8 mouse cellular contexts compared by ENCODE assay signal in the genomic region with DNA sequence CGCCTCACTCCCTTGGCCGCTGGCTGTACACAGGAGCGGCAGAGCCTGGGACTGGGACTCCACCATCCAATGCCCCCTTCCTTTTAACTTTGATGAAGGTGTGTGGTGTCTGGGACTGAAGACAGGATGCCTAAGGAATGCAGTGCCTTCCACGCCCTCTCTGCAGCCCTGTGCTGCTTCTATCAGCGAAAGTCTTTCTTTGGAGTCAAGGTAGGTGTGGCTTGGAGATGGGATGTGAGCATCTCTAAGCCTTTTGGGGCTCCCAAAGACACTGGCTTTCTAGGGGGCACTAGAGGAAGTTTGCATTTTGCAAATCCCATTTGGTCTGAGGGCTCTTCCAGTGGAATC.
DNase-seq lines count a peak whose midpoint lies in the region; ATAC-seq and TF ChIP-seq lines count a peak whose summit lies in the region.

No protein-coding gene starts in this region.

- no peak for TF ChIP-seq CTCF in heart, adult 2 months (IDR thresholded peaks at IDR 0.05)

- H3K36me3 ChIP-seq in heart, adult 2 months (ENCODE audit: control insufficient read depth, insufficient read depth, low read length) = no peaks in the 10 kb centered on the region
- no peaks in the 10 kb centered on the region for H3K36me3 ChIP-seq in lung, embryonic 16.5 days (ENCODE audit: control insufficient read depth, insufficient read depth, low read length)
- H3K36me3 ChIP-seq in limb, embryonic 12.5 days = no peaks in the 10 kb centered on the region

- intact Hi-C loops in heart, adult 2 months (cut with DNase I) = no loop called here

- H3K9me3 ChIP-seq in lung, embryonic 16.5 days (ENCODE audit: control insufficient read depth, low read length) = no peaks in the 10 kb centered on the region
- H3K9me3 ChIP-seq in limb, embryonic 12.5 days = no peaks in the 10 kb centered on the region

- H3K27me3 ChIP-seq in heart, adult 2 months (ENCODE audit: control insufficient read depth, insufficient read depth, low read length) = no peaks in the 10 kb centered on the region
- H3K27me3 ChIP-seq in lung, embryonic 16.5 days (ENCODE audit: control insufficient read depth, insufficient read depth, low read depth, low read length) = no peaks in the 10 kb centered on the region
- no peaks in the 10 kb centered on the region for H3K27me3 ChIP-seq in limb, embryonic 12.5 days

- no peak for DNase-seq in heart, adult 2 months
- no peak for DNase-seq in heart, adult 8-10 months (ENCODE audit: low spot score)
- DNase-seq in lung, postnatal 10 days = no peak
- DNase-seq in frontal cortex, postnatal 14 days (ENCODE audit: low spot score in 2 of 2) = no peak
- no peak for DNase-seq in cerebellum, adult 9-10 months
- no peak for DNase-seq in urinary bladder, postnatal 4 days (ENCODE audit: low spot score in 2 of 2)

- peaks cover 5% of the 10 kb centered on the region for H3K4me1 ChIP-seq in heart, adult 2 months (ENCODE audit: control insufficient read depth, insufficient read depth, low read length)
- peaks cover 34% of the 10 kb centered on the region for H3K4me1 ChIP-seq in lung, embryonic 16.5 days (replicated peaks; ENCODE audit: control insufficient read depth, insufficient read depth, low read length)
- H3K4me1 ChIP-seq in limb, embryonic 12.5 days (replicated peaks) = peaks cover 44% of the 10 kb centered on the region

- peak overlapping the region; percentile 52 for H3K27ac ChIP-seq in heart, adult 2 months
- H3K27ac ChIP-seq in lung, embryonic 16.5 days (ENCODE audit: low read length) = peak overlapping the region; percentile 15; the same call in 1 of the 2 replicates
- H3K27ac ChIP-seq in limb, embryonic 12.5 days = no peak overlapping the region

- 42% methylated on average over 5 of the region's 5 CpGs for WGBS in heart, adult 2 months
- 30% methylated on average over 5 of the region's 5 CpGs for WGBS in lung, embryonic 16.5 days
- WGBS in limb, embryonic 12.5 days = 24% methylated on average over 5 of the region's 5 CpGs

- no peaks in the 10 kb centered on the region for H3K79me2 ChIP-seq in heart, adult 2 months (replicated peaks; ENCODE audit: control insufficient read depth, insufficient read depth, low read length)

- no peak for TF ChIP-seq EP300 in heart, adult 2 months (IDR thresholded peaks at IDR 0.05; ENCODE audit: insufficient read depth, low read depth, low read length)

- TF ChIP-seq POLR2A in heart, adult 2 months (IDR thresholded peaks at IDR 0.05; ENCODE audit: insufficient read depth, low read depth, low read length) = no peak

- ATAC-seq in lung, embryonic 16.5 days (ENCODE audit: low read depth) = no peak
- no peak for ATAC-seq in limb, embryonic 12.5 days (ENCODE audit: insufficient number of reproducible peaks, insufficient read depth, low FRiP score, low TSS enrichment, low read depth)

- no peak overlapping the region for H3K9ac ChIP-seq in heart, adult 2 months (ENCODE audit: low read depth, low read length)
- peak overlapping the region; percentile 19 for H3K9ac ChIP-seq in lung, embryonic 16.5 days (ENCODE audit: low read length)
- H3K9ac ChIP-seq in limb, embryonic 12.5 days (replicated peaks) = no peak overlapping the region

- peak overlapping the region; percentile 44 for H3K4me2 ChIP-seq in lung, embryonic 16.5 days (ENCODE audit: low read depth, low read length)
- peak overlapping the region; percentile 39 for H3K4me2 ChIP-seq in limb, embryonic 12.5 days

- no peak overlapping the region for H3K4me3 ChIP-seq in heart, adult 2 months
- peak overlapping the region; percentile 26 for H3K4me3 ChIP-seq in lung, embryonic 16.5 days (ENCODE audit: low read length)
- H3K4me3 ChIP-seq in limb, embryonic 12.5 days (replicated peaks) = no peak overlapping the region
